Mouse (Mus musculus) embryonic facial prominence, embryonic 10.5 days (tissue): ENCODE measurements around the gene Fbxl22. TPM values are rescaled to one million over a fixed set of nuclear protein-coding genes. Genes with fewer than 3 reads are reported as not detected.

Experiments used
- DNase-seq: peaks from one replicate; pipeline ENCODE4 v3.0.0-alpha.2; 2017; ENCODE audit warnings: low spot score
- H3K27ac ChIP-seq: fragments of 300-500 bp; sonication (generic); replicated peaks from 2 replicates; pipeline ENCODE4 v1.5.1; 2016; ENCODE audit warnings: mild to moderate bottlenecking
- H3K27me3 ChIP-seq: fragments of 300-500 bp; sonication (generic); replicated peaks from 2 replicates; pipeline ENCODE4 v1.6.1; 2016; ENCODE audit warnings: low read depth, mild to moderate bottlenecking; ENCODE audit not compliant: poor library complexity, severe bottlenecking
- H3K36me3 ChIP-seq: fragments of 300-500 bp; sonication (generic); replicated peaks from 2 replicates; pipeline ENCODE4 v1.6.1; 2016; ENCODE audit warnings: mild to moderate bottlenecking, moderate library complexity
- H3K4me1 ChIP-seq: fragments of 300-500 bp; sonication (generic); 2 replicates; pipeline ENCODE4 v1.6.1; 2016
- H3K4me3 ChIP-seq: fragments of 300-500 bp; sonication (generic); 2 replicates; pipeline ENCODE4 v1.5.1; 2016; ENCODE audit warnings: mild to moderate bottlenecking, moderate library complexity
- H3K9me3 ChIP-seq: fragments of 300-500 bp; sonication (generic); 2 replicates; pipeline ENCODE4 v1.6.1; 2016; ENCODE audit warnings: mild to moderate bottlenecking
- WGBS: fragments of 180-500 bp; shearing (Covaris S2); methylation state at CpG from one replicate; pipeline ENCODE4 v1.1.7; 2016; 5-methylcytosine and 5-hydroxymethylcytosine counted together
- polyA plus RNA-seq: library from polyadenylated mRNA; unstranded; fragments of >200 nt; fragmentation: Nextera tagmentation; extraction: Ambion mirVana; gene quantifications from 2 replicates; pipeline ENCODE4 v1.2.1, GENCODE M21; 2016

The Fbxl22 gene
- 1.3 and 1.4 TPM in 2 replicates for polyA plus RNA-seq

- 76% methylated on average over 17 of the region's 17 CpGs for WGBS
- Histone ChIP-seq H3K9me3 (no peaks in the 10 kb centered on the region), H3K27me3 (no peaks in the 10 kb centered on the region), H3K36me3 (peaks cover 72% of the 10 kb centered on the region), H3K27ac (0 out of 2 replicates have a peak within 1 kb of the TSS, but pooled peaks have one; percentile 8), H3K4me1 (peaks cover 46% of the 10 kb centered on the region), H3K4me3 (no peak within 1 kb of the TSS)
- DNase-seq = peak; percentile 51
Measured at GRCm38 (mm10) chr9:66514256-66514770, at the start of gene Fbxl22. Fbxl22 (minus strand) TSS chr9:66514593.

- no peak for DNase-seq
- WGBS = 88% methylated on average over 1 of the region's 1 CpGs
- Histone ChIP-seq H3K4me1 (no peaks in the 10 kb centered on the region), H3K27ac (no peak overlapping the region), H3K36me3 (peaks cover 15% of the 10 kb centered on the region), H3K4me3 (no peak overlapping the region), H3K9me3 (no peaks in the 10 kb centered on the region), H3K27me3 (no peaks in the 10 kb centered on the region)
Measured at GRCm38 (mm10) chr9:66562215-66562614, 47.8 kb upstream of the Fbxl22 start.

GRCm38 (mm10) chr9:66561496-66561895 is 47.1 kb upstream of the Fbxl22 start:
- no peak for DNase-seq
- whole genome bisulfite sequencing = 90% methylated on average over 2 of the region's 2 CpGs
- H3K36me3 ChIP-seq = peaks cover 15% of the 10 kb centered on the region
- H3K4me1 ChIP-seq = no peaks in the 10 kb centered on the region
- no peaks in the 10 kb centered on the region for H3K9me3 ChIP-seq
- H3K4me3 ChIP-seq = no peak overlapping the region
- no peaks in the 10 kb centered on the region for H3K27me3 ChIP-seq
- H3K27ac ChIP-seq = no peak overlapping the region

- Histone ChIP-seq H3K27ac (no peak overlapping the region), H3K36me3 (peaks cover 18% of the 10 kb centered on the region), H3K4me1 (no peaks in the 10 kb centered on the region), H3K4me3 (no peak overlapping the region), H3K27me3 (no peaks in the 10 kb centered on the region), H3K9me3 (no peaks in the 10 kb centered on the region)
- 88% methylated on average over 1 of the region's 1 CpGs for WGBS
- no peak for DNase-seq
Measured at GRCm38 (mm10) chr9:66560728-66561127, 46.3 kb upstream of the Fbxl22 start.

GRCm38 (mm10) chr9:66560295-66560694 is 45.9 kb upstream of the Fbxl22 start:
- H3K9me3 ChIP-seq = no peaks in the 10 kb centered on the region
- no peaks in the 10 kb centered on the region for H3K27me3 ChIP-seq
- peaks cover 22% of the 10 kb centered on the region for H3K36me3 ChIP-seq
- no peak for DNase-seq
- H3K27ac ChIP-seq = no peak overlapping the region
- H3K4me3 ChIP-seq = no peak overlapping the region
- 71% methylated on average over 2 of the region's 2 CpGs for WGBS
- H3K4me1 ChIP-seq = no peaks in the 10 kb centered on the region

- Histone ChIP-seq H3K27ac (no peak overlapping the region), H3K27me3 (no peaks in the 10 kb centered on the region), H3K9me3 (no peaks in the 10 kb centered on the region), H3K4me3 (no peak overlapping the region), H3K36me3 (peaks cover 35% of the 10 kb centered on the region), H3K4me1 (no peaks in the 10 kb centered on the region)
- WGBS = 90% methylated on average over 4 of the region's 4 CpGs
- no peak for DNase-seq
Measured at GRCm38 (mm10) chr9:66558971-66559370, 44.6 kb upstream of the Fbxl22 start.

- DNase-seq = no peak
- no peaks in the 10 kb centered on the region for H3K27me3 ChIP-seq
- H3K4me3 ChIP-seq = no peak overlapping the region
- H3K27ac ChIP-seq = no peak overlapping the region
- no peaks in the 10 kb centered on the region for H3K9me3 ChIP-seq
- 87% methylated on average over 4 of the region's 4 CpGs for WGBS
- H3K4me1 ChIP-seq = no peaks in the 10 kb centered on the region
- H3K36me3 ChIP-seq = peaks cover 99% of the 10 kb centered on the region
Measured at GRCm38 (mm10) chr9:66542785-66543184, 28.4 kb upstream of the Fbxl22 start.

GRCm38 (mm10) chr9:66521595-66521994 is 7.2 kb upstream of the Fbxl22 start:
- H3K4me1 ChIP-seq = no peaks in the 10 kb centered on the region
- WGBS = 94% methylated on average over 3 of the region's 3 CpGs
- no peak overlapping the region for H3K4me3 ChIP-seq
- no peaks in the 10 kb centered on the region for H3K9me3 ChIP-seq
- no peaks in the 10 kb centered on the region for H3K27me3 ChIP-seq
- peaks cover 100% of the 10 kb centered on the region for H3K36me3 ChIP-seq
- no peak overlapping the region for H3K27ac ChIP-seq
- DNase-seq = no peak

- Histone ChIP-seq H3K36me3 (peaks cover 100% of the 10 kb centered on the region), H3K4me1 (no peaks in the 10 kb centered on the region), H3K4me3 (no peak overlapping the region), H3K27me3 (no peaks in the 10 kb centered on the region), H3K9me3 (no peaks in the 10 kb centered on the region), H3K27ac (no peak overlapping the region)
- DNase-seq = no peak
- WGBS = 93% methylated on average over 4 of the region's 4 CpGs
Measured at GRCm38 (mm10) chr9:66520299-66520698, 5.9 kb upstream of the Fbxl22 start.

GRCm38 (mm10) chr9:66518901-66519300 is 4.5 kb upstream of the Fbxl22 start:
- Histone ChIP-seq H3K4me1 (peaks cover 5% of the 10 kb centered on the region), H3K4me3 (no peak overlapping the region), H3K36me3 (peaks cover 100% of the 10 kb centered on the region), H3K9me3 (no peaks in the 10 kb centered on the region), H3K27me3 (no peaks in the 10 kb centered on the region), H3K27ac (no peak overlapping the region)
- no peak for DNase-seq
- WGBS = 91% methylated on average over 5 of the region's 5 CpGs

- no peaks in the 10 kb centered on the region for H3K27me3 ChIP-seq
- H3K4me1 ChIP-seq = peaks cover 12% of the 10 kb centered on the region
- no peak overlapping the region for H3K27ac ChIP-seq
- no peaks in the 10 kb centered on the region for H3K9me3 ChIP-seq
- peaks cover 99% of the 10 kb centered on the region for H3K36me3 ChIP-seq
- no peak overlapping the region for H3K4me3 ChIP-seq
- whole genome bisulfite sequencing = 93% methylated on average over 5 of the region's 5 CpGs
- DNase-seq = no peak
Measured at GRCm38 (mm10) chr9:66518251-66518650, 3.9 kb upstream of the Fbxl22 start.

GRCm38 (mm10) chr9:66517746-66518145 is 3.4 kb upstream of the Fbxl22 start:
- Histone ChIP-seq H3K27me3 (no peaks in the 10 kb centered on the region), H3K4me1 (peaks cover 17% of the 10 kb centered on the region), H3K9me3 (no peaks in the 10 kb centered on the region), H3K36me3 (peaks cover 96% of the 10 kb centered on the region), H3K4me3 (no peak overlapping the region), H3K27ac (no peak overlapping the region)
- WGBS = 93% methylated on average over 10 of the region's 10 CpGs
- no peak for DNase-seq

GRCm38 (mm10) chr9:66516296-66516940 is 2.0 kb upstream of the Fbxl22 start:
- Histone ChIP-seq H3K27ac (no peak overlapping the region), H3K27me3 (no peaks in the 10 kb centered on the region), H3K9me3 (no peaks in the 10 kb centered on the region), H3K4me3 (no peak overlapping the region), H3K4me1 (peaks cover 29% of the 10 kb centered on the region), H3K36me3 (peaks cover 82% of the 10 kb centered on the region)
- DNase-seq = no peak
- 91% methylated on average over 6 of the region's 6 CpGs for WGBS
